Mouse (Mus musculus): ENCODE data around the gene Ttc21b. TPM values are rescaled to one million over a fixed set of nuclear protein-coding genes. Genes with fewer than 3 reads are reported as not detected.

Ttc21b gene
- total RNA-seq, 1 experiment from 2014 or later: 9.0 TPM

GRCm38 (mm10) chr2:66177017-66177416 lies 79.4 kb downstream of the Ttc21b start:
- ATAC-seq (replicated peaks; ENCODE audit: low read depth, poor library complexity, severe bottlenecking): no peak

DNA sequence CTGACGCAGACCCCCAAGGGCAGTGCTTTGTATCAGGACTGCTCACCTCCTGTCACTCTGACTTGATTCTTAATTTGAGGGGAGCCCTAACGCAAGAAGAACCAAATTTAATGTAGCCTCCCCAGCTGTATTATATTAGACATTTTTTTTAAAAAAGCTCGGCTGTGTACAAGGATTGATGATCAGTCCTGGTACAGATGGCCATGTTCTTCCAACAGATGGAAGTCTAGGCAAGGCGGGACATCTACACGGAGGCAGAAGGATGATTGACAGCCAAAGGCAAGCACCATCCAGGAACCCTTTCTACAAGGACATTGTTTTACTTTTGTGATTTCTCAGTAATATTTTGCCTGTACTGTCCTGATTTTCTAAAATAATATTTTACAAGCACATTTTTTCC lies 83.3 kb downstream of the Ttc21b start:
- ATAC-seq (replicated peaks; ENCODE audit: low read depth, poor library complexity, severe bottlenecking): no peak

GRCm38 (mm10) chr2:66171643-66172042 lies 84.8 kb downstream of the Ttc21b start:
- no peak for ATAC-seq (replicated peaks; ENCODE audit: low read depth, poor library complexity, severe bottlenecking)

GRCm38 (mm10) chr2:66170721-66171120 lies 85.7 kb downstream of the Ttc21b start:
- no peak for ATAC-seq (replicated peaks; ENCODE audit: low read depth, poor library complexity, severe bottlenecking)

- ATAC-seq (replicated peaks; ENCODE audit: low read depth, poor library complexity, severe bottlenecking): no peak
Measured at GRCm38 (mm10) chr2:66165025-66165424, 91.4 kb downstream of the Ttc21b start.

GRCm38 (mm10) chr2:66158140-66158915 lies 98.1 kb downstream of the Ttc21b start:
- peak; percentile 42; the same call in 1 of the 2 replicates for ATAC-seq (replicated peaks; ENCODE audit: low read depth, poor library complexity, severe bottlenecking)

DNA sequence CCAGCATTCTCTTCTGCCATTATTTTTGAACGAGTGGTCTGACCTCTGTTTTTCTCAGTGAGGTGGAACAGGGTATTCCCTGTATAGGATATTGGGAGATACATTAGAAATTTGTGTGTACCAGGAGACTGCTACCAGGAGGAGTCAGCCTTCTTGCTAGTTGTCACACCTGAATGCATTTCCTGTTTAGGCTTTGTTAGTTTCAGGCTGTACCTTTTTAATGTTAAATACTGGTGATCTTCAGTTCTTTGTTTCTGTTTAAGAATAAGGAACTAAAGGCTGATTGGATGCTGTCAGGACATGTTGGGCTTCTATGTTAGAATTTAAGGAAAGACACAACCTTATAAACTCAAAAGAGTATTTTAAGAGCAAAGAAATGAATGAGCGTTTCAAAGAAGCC lies 105.0 kb downstream of the Ttc21b start:
- no peak for ATAC-seq (replicated peaks; ENCODE audit: low read depth, poor library complexity, severe bottlenecking)

- no peak for ATAC-seq (replicated peaks; ENCODE audit: low read depth, poor library complexity, severe bottlenecking)
Measured at GRCm38 (mm10) chr2:66150531-66150930, 105.9 kb downstream of the Ttc21b start.

DNA sequence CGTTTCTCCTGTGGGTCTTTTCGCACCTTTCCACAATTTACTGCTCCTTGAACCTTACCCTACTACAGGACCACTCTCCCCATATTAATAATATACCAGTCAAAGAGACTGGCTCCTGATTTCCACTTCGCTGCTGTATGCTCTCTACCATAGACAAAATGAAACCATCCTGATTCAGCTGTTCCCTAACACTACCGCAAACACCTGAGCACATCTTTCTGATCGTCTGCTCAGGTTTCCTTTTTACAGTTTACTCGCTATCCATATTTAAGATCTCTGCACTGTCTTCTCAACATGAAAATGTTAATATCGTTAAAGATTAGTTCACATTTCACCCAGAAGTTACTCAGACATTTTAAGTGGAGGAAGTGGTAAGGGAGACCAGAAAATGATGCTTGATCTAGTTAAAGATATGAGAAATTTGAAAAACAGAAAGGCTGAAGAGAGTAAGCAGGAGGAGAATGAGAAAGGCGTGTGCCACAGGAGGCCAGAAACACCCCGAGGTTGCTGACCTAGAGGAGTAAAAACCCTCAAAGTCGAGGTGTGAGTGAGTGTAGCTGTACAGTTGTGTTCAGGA lies 107.7 kb downstream of the Ttc21b start:
- ATAC-seq (replicated peaks; ENCODE audit: low read depth, poor library complexity, severe bottlenecking): no peak

- no peak for ATAC-seq (replicated peaks; ENCODE audit: low read depth, poor library complexity, severe bottlenecking)
Measured at GRCm38 (mm10) chr2:66146473-66146872, 109.9 kb downstream of the Ttc21b start.

GRCm38 (mm10) chr2:66144770-66145169 lies 111.6 kb downstream of the Ttc21b start:
- peak; percentile 50; the same call in 1 of the 2 replicates for ATAC-seq (replicated peaks; ENCODE audit: low read depth, poor library complexity, severe bottlenecking)

- ATAC-seq (replicated peaks; ENCODE audit: low read depth, poor library complexity, severe bottlenecking): peak; percentile 50; the same call in 1 of the 2 replicates
Measured at GRCm38 (mm10) chr2:66143284-66143683, 113.1 kb downstream of the Ttc21b start.

DNA sequence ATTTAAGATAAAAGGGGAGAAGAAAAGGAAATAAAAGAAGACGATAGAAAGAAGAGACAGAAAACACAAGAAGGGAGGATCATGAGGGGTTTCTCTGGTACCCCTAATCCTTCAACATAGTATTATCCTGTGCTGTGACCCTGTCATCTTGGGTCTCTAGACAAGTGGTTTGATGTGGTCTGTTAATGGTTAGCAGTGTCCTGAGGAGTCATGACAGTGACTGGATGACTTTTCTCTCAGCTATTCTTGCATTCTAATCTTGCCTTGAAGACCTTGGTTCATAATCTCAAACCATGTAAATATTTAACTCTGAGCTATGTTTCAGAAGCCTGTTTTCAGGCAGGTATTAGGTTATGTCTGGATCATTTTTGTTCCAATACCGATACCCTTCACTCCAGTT lies 113.7 kb downstream of the Ttc21b start:
- no peak for ATAC-seq (replicated peaks; ENCODE audit: low read depth, poor library complexity, severe bottlenecking)

DNA sequence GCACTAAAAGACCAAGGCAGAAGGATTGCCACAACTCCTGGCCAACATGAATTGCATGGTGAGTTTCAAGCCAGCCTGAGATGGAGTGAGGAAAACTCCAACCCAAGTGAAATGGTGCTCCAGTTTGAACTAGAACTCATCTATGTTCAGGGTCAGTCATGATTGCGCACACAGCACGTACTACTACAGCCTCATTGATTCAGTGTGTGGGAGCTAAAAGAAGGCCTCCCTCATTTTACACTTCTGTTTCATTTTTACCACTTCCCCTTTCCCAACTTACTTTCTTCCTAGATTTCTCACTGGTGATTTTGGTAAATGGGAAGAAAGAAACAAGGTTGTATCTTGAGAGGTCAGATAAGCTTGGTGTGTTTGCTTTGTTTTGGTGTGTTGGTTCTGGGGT lies 114.1 kb downstream of the Ttc21b start:
- ATAC-seq (replicated peaks; ENCODE audit: low read depth, poor library complexity, severe bottlenecking): peak; percentile 18; the same call in 1 of the 2 replicates

GRCm38 (mm10) chr2:66140246-66140645 lies 116.2 kb downstream of the Ttc21b start:
- ATAC-seq (replicated peaks; ENCODE audit: low read depth, poor library complexity, severe bottlenecking): no peak

Other genes with a start within 250 kb of the Ttc21b start
- 1.7 and 3.7 TPM in 2 replicates for gene Galnt3, start 131.6 kb downstream of the Ttc21b start, total RNA-seq (2017)
- not detected in 2 replicates for gene Scn1a, start 184.2 kb upstream of the Ttc21b start, total RNA-seq (2017)